In the genomic region with DNA sequence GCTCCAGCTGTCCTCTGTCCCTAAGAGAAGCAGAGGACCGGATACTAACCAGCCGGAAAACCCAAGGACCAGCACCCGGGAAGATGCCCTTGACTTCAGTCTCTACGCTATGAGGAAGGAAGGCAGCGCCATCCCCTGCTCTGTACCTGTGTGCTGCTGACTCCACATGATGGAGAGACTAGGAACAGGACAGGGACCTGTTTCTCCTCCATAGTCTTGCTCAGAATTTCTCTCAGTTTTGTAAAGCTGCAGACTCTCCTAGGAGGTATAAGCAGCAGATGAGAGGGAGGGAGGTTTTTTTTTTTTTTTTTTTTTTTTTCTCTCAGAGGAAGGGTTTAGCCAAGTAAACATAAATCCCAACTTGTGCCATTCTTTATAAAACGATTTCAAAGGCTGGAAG, we compare ENCODE assay signal across 8 mouse cellular contexts. TPM values are rescaled to one million over a fixed set of nuclear protein-coding genes. Genes with fewer than 3 reads are reported as not detected.
A peak's percentile ranks its signal among the peaks of the same experiment; 100 is the strongest.
DNase-seq lines count a peak whose midpoint lies in the region; ATAC-seq and TF ChIP-seq lines count a peak whose summit lies in the region.

TSS of gene Lingo4 (plus strand) at position 301 of the 400 bp plus-strand sequence.

- H3K9ac ChIP-seq in forebrain, embryonic 11.5 days (ENCODE audit: low read length), result peak within 1 kb of the TSS; percentile 47
- H3K9ac ChIP-seq in intestine, embryonic 16.5 days (ENCODE audit: low read depth, low read length), result peak within 1 kb of the TSS; percentile 36; the same call in 1 of the 2 replicates
- H3K9ac ChIP-seq in neural tube, embryonic 12.5 days, result peak within 1 kb of the TSS; percentile 45; the same call in 1 of the 2 replicates

- 73% methylated on average over 6 of the region's 6 CpGs for WGBS in forebrain, embryonic 11.5 days
- 71% methylated on average over 6 of the region's 6 CpGs for WGBS in intestine, embryonic 16.5 days
- WGBS in neural tube, embryonic 12.5 days, result 75% methylated on average over 6 of the region's 6 CpGs

- peaks cover 7% of the 10 kb centered on the region; the same call in 1 of the 2 replicates for H3K4me1 ChIP-seq in forebrain, embryonic 11.5 days (replicated peaks; ENCODE audit: control insufficient read depth, insufficient read depth, low read length)
- peaks cover 9% of the 10 kb centered on the region; the same call in 1 of the 2 replicates for H3K4me1 ChIP-seq in intestine, embryonic 16.5 days (ENCODE audit: control insufficient read depth, insufficient read depth, low read length)
- peaks cover 17% of the 10 kb centered on the region for H3K4me1 ChIP-seq in neural tube, embryonic 12.5 days

- H3K27me3 ChIP-seq in forebrain, embryonic 11.5 days (ENCODE audit: control insufficient read depth, insufficient read depth, low read length), result no peaks in the 10 kb centered on the region
- peaks cover 16% of the 10 kb centered on the region; the same call in 1 of the 2 replicates for H3K27me3 ChIP-seq in intestine, embryonic 16.5 days (replicated peaks; ENCODE audit: control insufficient read depth, insufficient read depth, low read length)
- peaks cover 8% of the 10 kb centered on the region; the same call in 1 of the 2 replicates for H3K27me3 ChIP-seq in neural tube, embryonic 12.5 days (replicated peaks)

- peak within 1 kb of the TSS; percentile 50 for H3K4me3 ChIP-seq in layer of hippocampus, adult 2 months
- H3K4me3 ChIP-seq in forebrain, embryonic 11.5 days (ENCODE audit: low read depth, low read length), result peak within 1 kb of the TSS; percentile 24
- peak within 1 kb of the TSS; percentile 22 for H3K4me3 ChIP-seq in intestine, embryonic 16.5 days (ENCODE audit: low read length)
- peak within 1 kb of the TSS; percentile 31 for H3K4me3 ChIP-seq in neural tube, embryonic 12.5 days

- no peak for ATAC-seq in forebrain, embryonic 11.5 days (replicated peaks; ENCODE audit: low FRiP score)
- no peak for ATAC-seq in intestine, embryonic 16.5 days
- ATAC-seq in neural tube, embryonic 12.5 days (ENCODE audit: low FRiP score, low read depth), result no peak
- no peak for ATAC-seq in CD4-positive, CD25-positive, alpha-beta regulatory T cell, adult 4 months

- H3K27ac ChIP-seq in layer of hippocampus, adult 2 months, result 0 out of 2 replicates have a peak within 1 kb of the TSS, but pooled peaks have one; percentile 28
- H3K27ac ChIP-seq in forebrain, embryonic 11.5 days (ENCODE audit: low read depth, low read length), result no peak within 1 kb of the TSS
- no peak within 1 kb of the TSS for H3K27ac ChIP-seq in intestine, embryonic 16.5 days (ENCODE audit: low read length)
- H3K27ac ChIP-seq in neural tube, embryonic 12.5 days, result no peak within 1 kb of the TSS

- intact Hi-C loops in left cerebral cortex, postnatal 25 days (cut with DNase I), result no loop called here

- H3K36me3 ChIP-seq in forebrain, embryonic 11.5 days (ENCODE audit: control insufficient read depth, insufficient read depth, low read length), result no peaks in the 10 kb centered on the region
- no peaks in the 10 kb centered on the region for H3K36me3 ChIP-seq in intestine, embryonic 16.5 days (ENCODE audit: control insufficient read depth, insufficient read depth, low read length)
- no peaks in the 10 kb centered on the region for H3K36me3 ChIP-seq in neural tube, embryonic 12.5 days

- TF ChIP-seq CTCF in layer of hippocampus, adult 2 months (conservative IDR thresholded peaks at IDR 0.05), result no peak

- no peaks in the 10 kb centered on the region for H3K9me3 ChIP-seq in forebrain, embryonic 11.5 days (ENCODE audit: control insufficient read depth, low read length)
- H3K9me3 ChIP-seq in intestine, embryonic 16.5 days (ENCODE audit: control insufficient read depth, low read length), result no peaks in the 10 kb centered on the region
- H3K9me3 ChIP-seq in neural tube, embryonic 12.5 days, result no peaks in the 10 kb centered on the region

- peak within 1 kb of the TSS; percentile 57 for H3K4me2 ChIP-seq in forebrain, embryonic 11.5 days (ENCODE audit: low read depth, low read length, severe bottlenecking)
- peak within 1 kb of the TSS; percentile 41 for H3K4me2 ChIP-seq in intestine, embryonic 16.5 days (ENCODE audit: low read depth, low read length)
- H3K4me2 ChIP-seq in neural tube, embryonic 12.5 days (replicated peaks), result peak within 1 kb of the TSS; percentile 71

- no peak for DNase-seq in layer of hippocampus, adult 2 months (ENCODE audit: low spot score in 2 of 2)
- DNase-seq in layer of hippocampus, adult 11-12 months (ENCODE audit: low spot score), result no peak
- no peak for DNase-seq in forebrain, embryonic 11.5 days (ENCODE audit: low spot score)
- DNase-seq in left cerebral cortex, postnatal 25 days (ENCODE audit: low spot score in 2 of 2), result no peak
- DNase-seq in adrenal gland, adult 2 months, result no peak

RNA-seq across cellular contexts. Expression of gene Lingo4, which starts in this region (rescaled TPM):
- total RNA-seq in layer of hippocampus, adult 2 months (2021), result under 1 TPM; 0.79 to 0.98 TPM
- polyA plus RNA-seq in forebrain, embryonic 11.5 days (2014; fragmentation: Nextera tagmentation; extraction: Ambion mirVana), result 0.23 and 0.35 TPM in 2 replicates
- polyA plus RNA-seq in intestine, embryonic 16.5 days (2015; fragmentation: Nextera tagmentation; extraction: Ambion mirVana), result 0.48 and 0.54 TPM in 2 replicates
- 0.29 and 0.51 TPM in 2 replicates for polyA plus RNA-seq in neural tube, embryonic 12.5 days (2016; fragmentation: Nextera tagmentation; extraction: Ambion mirVana)
- total RNA-seq in left cerebral cortex, postnatal 25 days (2021), result 1 to 10 TPM in 1 of 2 experiments, under 1 TPM in 1; 0.87 to 1.4 TPM
- polyA plus RNA-seq in CD4-positive, CD25-positive, alpha-beta regulatory T cell, adult 4 months (2017; shearing (Covaris generic)), result under 1 TPM; 0.40 to 0.48 TPM
- under 1 TPM; 0.26 to 0.62 TPM for total RNA-seq in adrenal gland, adult 2 months (2021)
- 0.22 and 0.37 TPM in 2 replicates for polyA plus RNA-seq in adrenal gland, adult 2 months (2012; rRNA removed)
